ENCODE assay signal across 16 mouse cellular contexts in genomic region chr3:74019501-74019900, GRCm38 (mm10).
"Had no signal": no experiment of that assay in that cellular context is flagged by ENCODE, and none has a peak within 500 bp of the region (broad histone marks: within the 10 kb centered on the region; RNA-seq: fewer than 3 reads in every experiment).

No protein-coding gene starts in this region.

- H3K9ac ChIP-seq: kidney, embryonic 15.5 days; liver, embryonic 13.5 days; neural tube, embryonic 12.5 days; neural tube, embryonic 15.5 days had no signal

- H3K4me1 ChIP-seq: kidney, embryonic 15.5 days; liver, embryonic 13.5 days; neural tube, embryonic 12.5 days; neural tube, embryonic 15.5 days had no signal

- H3K4me2 ChIP-seq: kidney, embryonic 15.5 days; liver, embryonic 13.5 days; midbrain, embryonic 11.5 days; neural tube, embryonic 12.5 days; neural tube, embryonic 15.5 days had no signal

- DNase-seq: kidney, adult 11 months; kidney, adult 8-10 months; kidney, postnatal 10 days; kidney, postnatal 36 days; layer of hippocampus, postnatal 36 days; liver, embryonic 13.5 days; lung, adult 2 months; lung, postnatal 14 days; lung, postnatal 4 days; right cerebral cortex, adult 18-20 months; thymus, postnatal 25 days had no signal

- H3K9me3 ChIP-seq: kidney, embryonic 15.5 days; liver, embryonic 13.5 days; neural tube, embryonic 12.5 days; neural tube, embryonic 15.5 days had no signal

- H3K27ac ChIP-seq: kidney, embryonic 15.5 days; left cerebral cortex, adult 2 months; liver, embryonic 13.5 days; neural tube, embryonic 12.5 days; neural tube, embryonic 15.5 days had no signal

- H3K27me3 ChIP-seq: kidney, embryonic 15.5 days; liver, embryonic 13.5 days; neural tube, embryonic 12.5 days; neural tube, embryonic 15.5 days had no signal

- H3K4me3 ChIP-seq: kidney, embryonic 15.5 days; left cerebral cortex, adult 2 months; liver, embryonic 13.5 days; neural tube, embryonic 12.5 days; neural tube, embryonic 15.5 days had no signal

- H3K36me3 ChIP-seq: kidney, embryonic 15.5 days; liver, embryonic 13.5 days; neural tube, embryonic 12.5 days; neural tube, embryonic 15.5 days had no signal
